Mouse (Mus musculus) limb, embryonic 12.5 days (tissue): ENCODE results near the gene Il12rb1. TPM values are rescaled to one million over a fixed set of nuclear protein-coding genes. Genes with fewer than 3 reads are reported as not detected.

ENCODE experiments used
- ATAC-seq: fragments of 200-750 bp; cut with Nextera tagmentation; 2 replicates; pipeline ENCODE4 v1.8.0; 2017; ENCODE audit warnings: low read depth, moderate TSS enrichment; ENCODE audit not compliant: insufficient number of reproducible peaks, insufficient read depth, low FRiP score, low TSS enrichment
- H3K27ac ChIP-seq: fragments of 300-500 bp; sonication (generic); 2 replicates; pipeline ENCODE4 v1.5.1; 2016; ENCODE audit warnings: mild to moderate bottlenecking, moderate library complexity
- H3K27me3 ChIP-seq: fragments of 300-500 bp; sonication (generic); 2 replicates; pipeline ENCODE4 v1.6.1; 2016; ENCODE audit warnings: mild to moderate bottlenecking, moderate library complexity
- H3K36me3 ChIP-seq: fragments of 300-500 bp; sonication (generic); 2 replicates; pipeline ENCODE4 v1.6.1; 2016; ENCODE audit warnings: mild to moderate bottlenecking, moderate library complexity
- H3K4me1 ChIP-seq: fragments of 300-500 bp; sonication (generic); replicated peaks from 2 replicates; pipeline ENCODE4 v1.6.1; 2016
- H3K4me2 ChIP-seq: fragments of 300-500 bp; sonication (generic); 2 replicates; pipeline ENCODE4 v1.6.1; 2016; ENCODE audit warnings: mild to moderate bottlenecking, moderate library complexity
- H3K4me3 ChIP-seq: fragments of 300-500 bp; sonication (generic); replicated peaks from 2 replicates; pipeline ENCODE4 v1.5.1; 2016; ENCODE audit warnings: mild to moderate bottlenecking
- H3K9ac ChIP-seq: fragments of 300-500 bp; sonication (generic); replicated peaks from 2 replicates; pipeline ENCODE4 v1.6.1; 2016; ENCODE audit warnings: mild to moderate bottlenecking, moderate library complexity
- H3K9me3 ChIP-seq: fragments of 300-500 bp; sonication (generic); 2 replicates; pipeline ENCODE4 v1.6.1; 2016; ENCODE audit warnings: mild to moderate bottlenecking, moderate library complexity
- WGBS: fragments of 180-500 bp; shearing (Covaris S2); methylation state at CpG from one replicate; pipeline ENCODE4 v1.1.7; 2016; 5-methylcytosine and 5-hydroxymethylcytosine counted together
- microRNA-seq: library from miRNA; unstranded; fragments of <30 nt; microRNA quantifications from one replicate; pipeline ENCODE4, GENCODE M21; 2017
- polyA plus RNA-seq: library from polyadenylated mRNA; unstranded; fragments of >200 nt; fragmentation: Nextera tagmentation; extraction: Ambion mirVana; gene quantifications from 2 replicates; pipeline ENCODE4 v1.2.1, GENCODE M21; 2016

The Il12rb1 gene
- polyA plus RNA-seq, 1 experiment from 2014 or later: not detected

- Histone ChIP-seq H3K4me3 (peak overlapping the region; percentile 55; the same call in 1 of the 2 replicates), H3K4me1 (peaks cover 57% of the 10 kb centered on the region), H3K27me3 (peaks cover 29% of the 10 kb centered on the region), H3K36me3 (peaks cover 10% of the 10 kb centered on the region; the same call in 1 of the 2 replicates), H3K9me3 (no peaks in the 10 kb centered on the region), H3K9ac (no peak overlapping the region), H3K4me2 (peak overlapping the region; percentile 96; the same call in 1 of the 2 replicates), H3K27ac (peak overlapping the region; percentile 90)
- ATAC-seq: no peak
- 89% methylated on average over 7 of the region's 7 CpGs for WGBS
Observed at GRCm38 (mm10) chr8:70866566-70866965, 58.3 kb downstream of the Il12rb1 start.

GRCm38 (mm10) chr8:70868559-70869198 lies 60.4 kb downstream of the Il12rb1 start:
- peaks cover 51% of the 10 kb centered on the region for H3K4me1 ChIP-seq
- peaks cover 10% of the 10 kb centered on the region; the same call in 1 of the 2 replicates for H3K36me3 ChIP-seq
- H3K27me3 ChIP-seq: peaks cover 8% of the 10 kb centered on the region; the same call in 1 of the 2 replicates
- peak overlapping the region; percentile 29 for H3K4me3 ChIP-seq
- peak overlapping the region; percentile 55 for H3K4me2 ChIP-seq
- peak overlapping the region; percentile 47; the same call in 1 of the 2 replicates for H3K9ac ChIP-seq
- H3K9me3 ChIP-seq: no peaks in the 10 kb centered on the region
- peak overlapping the region; percentile 69 for H3K27ac ChIP-seq
- no peak for ATAC-seq
- 15% methylated on average over 40 of the region's 40 CpGs for WGBS

- Histone ChIP-seq H3K9me3 (no peaks in the 10 kb centered on the region), H3K36me3 (peaks cover 10% of the 10 kb centered on the region; the same call in 1 of the 2 replicates), H3K27me3 (0 out of 2 replicates have a peak, but pooled peaks cover 3% of the 10 kb centered on the region), H3K27ac (peak overlapping the region; percentile 69), H3K4me1 (peaks cover 46% of the 10 kb centered on the region), H3K9ac (peak overlapping the region; percentile 47; the same call in 1 of the 2 replicates), H3K4me3 (peak overlapping the region; percentile 29), H3K4me2 (peak overlapping the region; percentile 55)
- WGBS: 38% methylated on average over 5 of the region's 5 CpGs
- ATAC-seq: no peak
Observed at GRCm38 (mm10) chr8:70869199-70869571, 60.9 kb downstream of the Il12rb1 start.

- 46% methylated on average over 16 of the region's 16 CpGs for WGBS
- peak overlapping the region; percentile 47; the same call in 1 of the 2 replicates for H3K9ac ChIP-seq
- H3K27ac ChIP-seq: peak overlapping the region; percentile 69; the same call in 1 of the 2 replicates
- 0 out of 2 replicates have a peak overlapping the region, but pooled peaks have one; percentile 55 for H3K4me2 ChIP-seq
- no peak overlapping the region for H3K4me3 ChIP-seq
- peaks cover 10% of the 10 kb centered on the region; the same call in 1 of the 2 replicates for H3K36me3 ChIP-seq
- H3K4me1 ChIP-seq: peaks cover 41% of the 10 kb centered on the region
- H3K9me3 ChIP-seq: no peaks in the 10 kb centered on the region
- ATAC-seq: no peak
- H3K27me3 ChIP-seq: no peaks in the 10 kb centered on the region
Observed at GRCm38 (mm10) chr8:70869601-70870041, 61.4 kb downstream of the Il12rb1 start.

Small RNA genes lying within 50 kb of the gene (microRNA-seq; reads per million reads assigned to microRNA genes)
- not detected for gene Mir7240

Other genes starting within 250 kb of the Il12rb1 start
- gene Isyna1, start 214.1 kb upstream of the Il12rb1 start, polyA plus RNA-seq: 177 and 180 TPM in 2 replicates
- gene Ssbp4, start 199.6 kb upstream of the Il12rb1 start, polyA plus RNA-seq: 137 and 151 TPM in 2 replicates
- 0.76 and 1.2 TPM in 2 replicates for gene Lrrc25, start 192.3 kb upstream of the Il12rb1 start, polyA plus RNA-seq
- gene Gdf15, start 176.0 kb upstream of the Il12rb1 start, polyA plus RNA-seq: 0.15 TPM in 1 of 2 replicates, not detected in the other
- 45.7 and 53.9 TPM in 2 replicates for gene Pgpep1, start 148.1 kb upstream of the Il12rb1 start, polyA plus RNA-seq
- gene Lsm4, start 135.2 kb upstream of the Il12rb1 start, polyA plus RNA-seq: 335 and 339 TPM in 2 replicates
- gene Jund, start 109.5 kb upstream of the Il12rb1 start, polyA plus RNA-seq: 117 and 121 TPM in 2 replicates
- not detected in 2 replicates for gene Iqcn, start 105.0 kb upstream of the Il12rb1 start, polyA plus RNA-seq
- gene Gm3336, start 89.9 kb upstream of the Il12rb1 start, polyA plus RNA-seq: not detected in 2 replicates
- 0.24 and 0.33 TPM in 2 replicates for gene Pde4c, start 84.7 kb upstream of the Il12rb1 start, polyA plus RNA-seq
- 13.7 and 13.8 TPM in 2 replicates for gene Rab3a, start 53.8 kb upstream of the Il12rb1 start, polyA plus RNA-seq
- 25.8 and 29.0 TPM in 2 replicates for gene Mpv17l2, start 47.5 kb upstream of the Il12rb1 start, polyA plus RNA-seq
- 80.2 and 80.6 TPM in 2 replicates for gene Pik3r2, start 31.7 kb upstream of the Il12rb1 start, polyA plus RNA-seq
- 13.2 and 14.5 TPM in 2 replicates for gene Mast3, start 3.4 kb upstream of the Il12rb1 start, polyA plus RNA-seq
- 5.3 and 6.4 TPM in 2 replicates for gene Arrdc2, start 31.3 kb downstream of the Il12rb1 start, polyA plus RNA-seq
- gene Kcnn1, start 54.8 kb downstream of the Il12rb1 start, polyA plus RNA-seq: 4.3 and 6.0 TPM in 2 replicates
- 119 and 127 TPM in 2 replicates for gene Ccdc124, start 65.5 kb downstream of the Il12rb1 start, polyA plus RNA-seq
- gene Slc5a5, start 84.3 kb downstream of the Il12rb1 start, polyA plus RNA-seq: 0.15 and 0.29 TPM in 2 replicates
- gene Rpl18a, start 89.0 kb downstream of the Il12rb1 start, polyA plus RNA-seq: 3,693 and 3,808 TPM in 2 replicates
- 54.0 and 57.7 TPM in 2 replicates for gene Map1s, start 97.5 kb downstream of the Il12rb1 start, polyA plus RNA-seq